Mouse (Mus musculus) small intestine, adult 2 months (tissue): Measurements from ENCODE around the gene Olig3. TPM values are rescaled to one million over a fixed set of nuclear protein-coding genes. Genes with fewer than 3 reads are reported as not detected.

ENCODE experiments used
- H3K27ac ChIP-seq: fragments of 200-500 bp; 2 replicates; pipeline ENCODE4 v1.5.1; 2012; ENCODE audit warnings: low read depth, low read length, control low read depth, inconsistent platforms; ENCODE audit not compliant: insufficient read depth
- H3K27me3 ChIP-seq: fragments of 200-500 bp; 2 replicates; pipeline ENCODE4 v1.6.1; 2012; ENCODE audit warnings: mild to moderate bottlenecking, moderate library complexity, low read length, inconsistent platforms; ENCODE audit not compliant: control insufficient read depth, insufficient read depth
- H3K36me3 ChIP-seq: fragments of 200-500 bp; 2 replicates; pipeline ENCODE4 v1.6.1; 2012; ENCODE audit warnings: mild to moderate bottlenecking, low read length, control low read depth, inconsistent platforms; ENCODE audit not compliant: control insufficient read depth, insufficient read depth
- H3K4me1 ChIP-seq: fragments of 200-500 bp; 2 replicates; pipeline ENCODE4 v1.6.1; 2012; ENCODE audit warnings: low read length, inconsistent platforms, mixed read lengths; ENCODE audit not compliant: control insufficient read depth, insufficient read depth, insufficient read length
- H3K4me3 ChIP-seq: fragments of 200-500 bp; 2 replicates; pipeline ENCODE4 v1.5.1; 2012; ENCODE audit warnings: low read depth, mild to moderate bottlenecking, control low read depth, inconsistent platforms, low read length, moderate library complexity
- CTCF ChIP-seq: fragments of 200-500 bp; IDR thresholded peaks from 2 replicates; pipeline ENCODE4 v1.5.1; 2012; ENCODE audit warnings: low read depth, mild to moderate bottlenecking, control low read depth, inconsistent platforms, low read length, moderate library complexity, mixed read lengths; ENCODE audit not compliant: insufficient replicate concordance, insufficient read length; ENCODE audit errors: extremely low read depth
- POLR2A ChIP-seq: fragments of 200-500 bp; IDR thresholded peaks from 2 replicates; pipeline ENCODE4 v1.6.1; 2012; ENCODE audit warnings: low read depth, mild to moderate bottlenecking, control low read depth, inconsistent platforms, low read length, moderate library complexity
- WGBS: fragments of 180-500 bp; shearing (Covaris S2); methylation state at CpG from one replicate; pipeline ENCODE4 v1.1.7; 2018; 5-methylcytosine and 5-hydroxymethylcytosine counted together
- polyA plus RNA-seq: library from polyadenylated mRNA; depleted of rRNA; stranded (reverse); fragments of >200 nt; gene quantifications from 2 replicates; pipeline ENCODE4 v1.2.3, GENCODE M21; 2012

The Olig3 gene
- polyA plus RNA-seq, 1 experiment = not detected

GRCm38 (mm10) chr10:19338695-19339630 is 17.4 kb upstream of the Olig3 start:
- 33% methylated on average over 18 of the region's 18 CpGs for WGBS
- no peak for TF ChIP-seq CTCF
- TF ChIP-seq POLR2A = no peak
- Histone ChIP-seq H3K4me1 (no peaks in the 10 kb centered on the region), H3K27ac (no peak overlapping the region), H3K27me3 (peaks cover 3% of the 10 kb centered on the region; the same call in 1 of the 2 replicates), H3K36me3 (no peaks in the 10 kb centered on the region), H3K4me3 (no peak overlapping the region)

DNA sequence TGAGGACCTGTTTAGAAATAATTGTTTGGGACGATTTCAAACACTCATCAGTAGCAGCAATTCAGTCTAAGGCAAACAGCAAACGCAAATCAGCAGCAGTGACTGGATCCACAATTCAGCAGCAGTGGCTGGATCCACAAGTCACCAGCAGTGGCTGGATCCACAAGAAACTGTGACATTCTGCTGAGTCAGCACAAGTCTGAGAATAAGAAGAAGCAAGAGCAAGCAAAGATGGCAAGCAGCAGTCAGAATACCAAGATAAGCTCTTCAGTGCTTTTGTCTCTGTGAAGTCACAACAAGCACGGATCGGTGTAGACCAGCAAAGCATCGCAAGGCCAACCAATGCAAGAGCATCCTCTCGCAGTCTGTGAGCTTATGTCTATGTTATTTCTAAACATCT is 12.3 kb upstream of the Olig3 start:
- 86% methylated on average over 6 of the region's 6 CpGs for WGBS
- TF ChIP-seq CTCF = no peak
- TF ChIP-seq POLR2A = no peak

GRCm38 (mm10) chr10:19349326-19349725 is 7.0 kb upstream of the Olig3 start:
- 68% methylated on average over 3 of the region's 3 CpGs for WGBS
- H3K36me3 ChIP-seq = no peaks in the 10 kb centered on the region
- no peak overlapping the region for H3K4me3 ChIP-seq
- no peaks in the 10 kb centered on the region for H3K4me1 ChIP-seq
- H3K27ac ChIP-seq = no peak overlapping the region
- H3K27me3 ChIP-seq = peaks cover 26% of the 10 kb centered on the region
- TF ChIP-seq POLR2A (no peak), CTCF (no peak)

More for the DNA sequence above, 12.3 kb upstream of the Olig3 start:
- H3K27ac ChIP-seq = no peak overlapping the region
- H3K27me3 ChIP-seq = peaks cover 5% of the 10 kb centered on the region; the same call in 1 of the 2 replicates
- H3K36me3 ChIP-seq = no peaks in the 10 kb centered on the region
- no peak overlapping the region for H3K4me3 ChIP-seq
- no peaks in the 10 kb centered on the region for H3K4me1 ChIP-seq

GRCm38 (mm10) chr10:19352006-19352877 is 4.1 kb upstream of the Olig3 start:
- Histone ChIP-seq H3K4me3 (no peak overlapping the region), H3K27me3 (peaks cover 49% of the 10 kb centered on the region), H3K27ac (no peak overlapping the region), H3K4me1 (peaks cover 4% of the 10 kb centered on the region), H3K36me3 (no peaks in the 10 kb centered on the region)
- TF ChIP-seq POLR2A = no peak
- WGBS = 7% methylated on average over 24 of the region's 24 CpGs

GRCm38 (mm10) chr10:19352878-19353301 is 3.4 kb upstream of the Olig3 start:
- Histone ChIP-seq H3K4me1 (peaks cover 7% of the 10 kb centered on the region), H3K36me3 (no peaks in the 10 kb centered on the region), H3K27ac (no peak overlapping the region), H3K4me3 (no peak overlapping the region), H3K27me3 (peaks cover 53% of the 10 kb centered on the region)
- WGBS = 2% methylated on average over 16 of the region's 16 CpGs
- TF ChIP-seq POLR2A (no peak), CTCF (no peak)

DNA sequence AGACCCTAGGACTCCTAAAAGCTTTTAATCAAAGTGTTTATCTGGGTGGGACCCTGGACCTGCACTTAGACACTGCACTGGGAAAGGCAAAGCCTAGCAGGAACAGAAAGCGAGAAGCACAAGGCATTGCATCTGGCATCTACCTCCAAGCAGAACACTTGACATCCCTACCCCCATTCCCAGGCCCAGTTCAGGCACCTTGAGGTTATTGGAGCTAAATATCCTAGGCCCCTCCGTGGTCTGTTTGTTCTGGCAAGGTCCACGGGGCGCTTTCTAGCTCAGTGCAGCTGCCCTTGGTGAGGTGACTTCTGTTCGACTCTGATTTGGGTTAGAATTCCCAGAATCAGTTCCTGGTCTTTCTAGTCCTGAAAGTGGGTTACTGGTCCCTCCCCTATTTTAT is 2.7 kb upstream of the Olig3 start:
- Histone ChIP-seq H3K27ac (no peak overlapping the region), H3K4me3 (no peak overlapping the region), H3K27me3 (peaks cover 59% of the 10 kb centered on the region), H3K4me1 (peaks cover 7% of the 10 kb centered on the region), H3K36me3 (no peaks in the 10 kb centered on the region)
- no peak for TF ChIP-seq CTCF
- no peak for TF ChIP-seq POLR2A
- 10% methylated on average over 5 of the region's 5 CpGs for WGBS

DNA sequence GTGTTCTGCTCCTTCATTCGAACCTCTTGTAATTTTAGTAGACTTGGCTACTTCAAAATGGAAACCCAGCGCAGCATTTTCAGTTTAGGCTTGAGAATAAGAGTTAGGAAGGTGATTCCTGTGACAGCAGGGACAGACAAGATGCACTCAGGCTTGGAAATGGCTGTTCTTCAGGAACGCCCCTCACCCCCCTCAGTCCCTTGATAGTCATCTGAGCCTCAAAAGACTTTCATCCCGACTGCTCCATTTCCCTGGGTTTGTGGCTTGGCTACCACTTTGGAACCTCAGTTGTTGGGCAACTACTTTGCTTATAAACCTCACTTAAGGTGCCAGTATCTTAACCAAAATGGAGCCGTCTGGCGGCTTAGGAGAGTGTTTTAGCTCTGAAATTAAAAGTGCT is 2.2 kb upstream of the Olig3 start:
- Histone ChIP-seq H3K27ac (no peak overlapping the region), H3K36me3 (no peaks in the 10 kb centered on the region), H3K27me3 (peaks cover 64% of the 10 kb centered on the region), H3K4me1 (peaks cover 7% of the 10 kb centered on the region), H3K4me3 (no peak overlapping the region)
- no peak for TF ChIP-seq CTCF
- TF ChIP-seq POLR2A = no peak
- 14% methylated on average over 6 of the region's 6 CpGs for WGBS
